ENCODE assay signal across 10 mouse cellular contexts in genomic region chr5:114146028-114146888, GRCm38 (mm10). TPM values are rescaled to one million over a fixed set of nuclear protein-coding genes. Genes with fewer than 3 reads are reported as not detected.
DNase-seq lines count a peak whose midpoint lies in the region; ATAC-seq and TF ChIP-seq lines count a peak whose summit lies in the region.
"Had no signal": no experiment of that assay in that cellular context is flagged by ENCODE, and none has a peak within 500 bp of the region (broad histone marks: within the 10 kb centered on the region; RNA-seq: fewer than 3 reads in every experiment).

TSS of gene Acacb (plus strand) at chr5:114146535.

- H3K27ac ChIP-seq in gastrocnemius, adult 2 months: peak within 1 kb of the TSS; percentile 96
- no peak within 1 kb of the TSS for H3K27ac ChIP-seq in forebrain, embryonic 16.5 days (ENCODE audit: low read length)
- H3K27ac ChIP-seq: liver, embryonic 13.5 days had no signal

- no peak within 1 kb of the TSS for H3K4me2 ChIP-seq in forebrain, embryonic 16.5 days (ENCODE audit: low read length)
- H3K4me2 ChIP-seq: liver, embryonic 13.5 days had no signal

- H3K9me3 ChIP-seq in forebrain, embryonic 16.5 days (ENCODE audit: control insufficient read depth, low read length): no peaks in the 10 kb centered on the region
- H3K9me3 ChIP-seq: G1E; liver, embryonic 13.5 days had no signal

- H3K36me3 ChIP-seq in forebrain, embryonic 16.5 days (ENCODE audit: control insufficient read depth, insufficient read depth): no peaks in the 10 kb centered on the region
- H3K36me3 ChIP-seq: G1E; liver, embryonic 13.5 days had no signal

- intact Hi-C loops in gastrocnemius, adult 2 months (cut with DNase I): no loop called here
- intact Hi-C loops in heart, postnatal 36 days (cut with DNase I): no loop called here

- 40% methylated on average over 19 of the region's 19 CpGs for WGBS in lung, adult 2 months
- 58% methylated on average over 19 of the region's 19 CpGs for WGBS in forebrain, embryonic 16.5 days

- H3K4me3 ChIP-seq in lung, adult 2 months (replicated peaks; ENCODE audit: extremely low read depth, low read depth, low read length): no peak within 1 kb of the TSS
- H3K4me3 ChIP-seq in gastrocnemius, adult 2 months: peak within 1 kb of the TSS; percentile 72
- no peak within 1 kb of the TSS for H3K4me3 ChIP-seq in forebrain, embryonic 16.5 days (replicated peaks; ENCODE audit: low read length)
- H3K4me3 ChIP-seq: liver, embryonic 13.5 days had no signal

- no peak within 1 kb of the TSS for H3K9ac ChIP-seq in forebrain, embryonic 16.5 days (replicated peaks; ENCODE audit: low read depth, low read length)
- H3K9ac ChIP-seq: liver, embryonic 13.5 days had no signal

- no peak for TF ChIP-seq CTCF in lung, adult 2 months (IDR thresholded peaks at IDR 0.05; ENCODE audit: insufficient read depth, low read length)
- TF ChIP-seq CTCF in gastrocnemius, adult 2 months (IDR thresholded peaks at IDR 0.05): no peak

- TF ChIP-seq POLR2A in lung, adult 2 months (IDR thresholded peaks at IDR 0.05; ENCODE audit: borderline replicate concordance, extremely low read depth, low read depth, low read length): no peak

- ATAC-seq in forebrain, embryonic 16.5 days: no peak

- no peaks in the 10 kb centered on the region for H3K4me1 ChIP-seq in lung, adult 2 months (ENCODE audit: control insufficient read depth, insufficient read depth, low read length)
- H3K4me1 ChIP-seq in forebrain, embryonic 16.5 days (replicated peaks; ENCODE audit: control insufficient read depth, insufficient read depth, low read length): no peaks in the 10 kb centered on the region

- H3K27me3 ChIP-seq in forebrain, embryonic 16.5 days (replicated peaks; ENCODE audit: control insufficient read depth, insufficient read depth, low read length): no peaks in the 10 kb centered on the region
- H3K27me3 ChIP-seq: liver, embryonic 13.5 days had no signal

- no peak for DNase-seq in lung, adult 2 months
- DNase-seq in lung, postnatal 14 days: no peak
- peak; percentile 87 for DNase-seq in gastrocnemius, adult 2 months
- DNase-seq in heart, postnatal 36 days: peak; percentile 44 to 55
- DNase-seq in skeletal muscle tissue, adult 2 months (ENCODE audit: low read depth, low spot score): peak; percentile 91
- DNase-seq in frontal cortex, postnatal 36 days (ENCODE audit: low spot score in 2 of 2): no peak
- DNase-seq in MN1 (ENCODE audit: low spot score): no peak
- DNase-seq: liver, embryonic 13.5 days had no signal

RNA-seq across cellular contexts. Expression of gene Acacb, which starts in this region (rescaled TPM):
- 20.0 and 37.5 TPM in 2 replicates for polyA plus RNA-seq in lung, adult 2 months (2012; rRNA removed)
- total RNA-seq in gastrocnemius, adult 2 months (2021): 100 to 1,000 TPM; 177 to 191 TPM
- total RNA-seq in heart, postnatal 36 days (2021): 100 to 1,000 TPM; 232 to 242 TPM
- polyA plus RNA-seq in forebrain, embryonic 16.5 days (2015; fragmentation: Nextera tagmentation; extraction: Ambion mirVana): 1.2 and 2.9 TPM in 2 replicates

Comparison
In these comparisons a context has a peak if more than half of its experiments do, and no peak if none do; other contexts are left out.
1. DNase-seq: peak in gastrocnemius, adult 2 months (single experiment), heart, postnatal 36 days (2 of 2) and skeletal muscle tissue, adult 2 months (single experiment); none in lung, adult 2 months (single experiment), lung, postnatal 14 days (single experiment), frontal cortex, postnatal 36 days (0 of 2) and MN1 (single experiment).